ENCODE assay signal across 20 mouse cellular contexts in the genomic region with DNA sequence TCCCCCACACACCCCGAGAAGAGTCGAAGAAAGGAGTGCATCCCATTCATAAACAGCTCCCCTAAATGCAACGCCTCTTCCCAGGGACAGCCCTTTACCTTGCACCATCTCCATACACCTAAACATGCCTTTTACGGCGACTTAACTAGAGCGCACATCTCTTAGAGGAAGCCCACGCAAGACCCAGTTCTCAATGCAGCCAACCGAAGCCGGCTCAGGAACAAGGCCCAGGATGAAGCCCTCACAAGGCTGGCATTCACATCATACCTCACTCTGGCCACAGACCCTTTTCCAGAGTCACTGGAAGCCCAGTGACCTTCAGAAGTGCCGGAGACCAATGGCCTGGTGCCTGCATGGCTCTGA. TPM values are rescaled to one million over a fixed set of nuclear protein-coding genes. Genes with fewer than 3 reads are reported as not detected.
DNase-seq lines count a peak whose midpoint lies in the region; ATAC-seq and TF ChIP-seq lines count a peak whose summit lies in the region.
"Had no signal": no experiment of that assay in that cellular context is flagged by ENCODE, and none has a peak within 500 bp of the region (broad histone marks: within the 10 kb centered on the region; RNA-seq: fewer than 3 reads in every experiment).

No protein-coding gene starts in this region.

- H3K4me2 ChIP-seq in hindbrain, embryonic 16.5 days (ENCODE audit: low read length): no peak overlapping the region
- H3K4me2 ChIP-seq in hindbrain, postnatal 0 days (ENCODE audit: low read depth, low read length): no peak overlapping the region
- no peak overlapping the region for H3K4me2 ChIP-seq in lung, embryonic 16.5 days (ENCODE audit: low read depth, low read length)
- H3K4me2 ChIP-seq: hindbrain, embryonic 12.5 days had no signal

- H3K36me3 ChIP-seq in heart, adult 2 months (ENCODE audit: control insufficient read depth, insufficient read depth, low read length): peaks cover 4% of the 10 kb centered on the region; the same call in 1 of the 2 replicates
- H3K36me3 ChIP-seq in hindbrain, embryonic 16.5 days (ENCODE audit: control insufficient read depth, insufficient read depth, low read length): no peaks in the 10 kb centered on the region
- H3K36me3 ChIP-seq in hindbrain, postnatal 0 days (ENCODE audit: insufficient read depth, low read length): no peaks in the 10 kb centered on the region
- H3K36me3 ChIP-seq in lung, embryonic 16.5 days (ENCODE audit: control insufficient read depth, insufficient read depth, low read length): no peaks in the 10 kb centered on the region
- no peaks in the 10 kb centered on the region for H3K36me3 ChIP-seq in limb, embryonic 10.5 days
- H3K36me3 ChIP-seq: hindbrain, embryonic 12.5 days had no signal

- DNase-seq in heart, adult 2 months: peak in 1 of 2 experiments; percentile 41
- DNase-seq in heart, postnatal 25 days (ENCODE audit: low spot score): no peak
- DNase-seq in hindbrain, postnatal 0 days (ENCODE audit: low spot score): no peak
- no peak for DNase-seq in lung, postnatal 10 days
- no peak for DNase-seq in limb, embryonic 10.5 days (ENCODE audit: low spot score)
- no peak for DNase-seq in urinary bladder, postnatal 36 days (ENCODE audit: low spot score in 2 of 2)
- DNase-seq: adrenal gland, postnatal 10 days; cerebellum, adult 9-11 months; gastrocnemius, postnatal 10 days; kidney, adult 9 months; left cerebral cortex, postnatal 4 days; right cerebral cortex, adult 18-20 months; thymus, postnatal 14 days had no signal

- peaks cover 39% of the 10 kb centered on the region for H3K4me1 ChIP-seq in heart, adult 2 months (ENCODE audit: control insufficient read depth, insufficient read depth, low read length)
- H3K4me1 ChIP-seq in hindbrain, embryonic 16.5 days (ENCODE audit: control insufficient read depth, insufficient read depth, low read depth, low read length): no peaks in the 10 kb centered on the region
- H3K4me1 ChIP-seq in hindbrain, postnatal 0 days (ENCODE audit: insufficient read depth, low read length): 0 out of 2 replicates have a peak, but pooled peaks cover 4% of the 10 kb centered on the region
- H3K4me1 ChIP-seq in lung, embryonic 16.5 days (replicated peaks; ENCODE audit: control insufficient read depth, insufficient read depth, low read length): peaks cover 4% of the 10 kb centered on the region; the same call in 1 of the 2 replicates
- peaks cover 27% of the 10 kb centered on the region for H3K4me1 ChIP-seq in limb, embryonic 10.5 days
- H3K4me1 ChIP-seq: hindbrain, embryonic 12.5 days; megakaryocyte, embryonic 14.5 days had no signal

- H3K4me3 ChIP-seq in heart, adult 2 months: no peak overlapping the region
- no peak overlapping the region for H3K4me3 ChIP-seq in hindbrain, embryonic 16.5 days (ENCODE audit: low read length)
- H3K4me3 ChIP-seq in hindbrain, postnatal 0 days (ENCODE audit: low read length): no peak overlapping the region
- H3K4me3 ChIP-seq in lung, embryonic 16.5 days (ENCODE audit: low read length): no peak overlapping the region
- H3K4me3 ChIP-seq in limb, embryonic 10.5 days: no peak overlapping the region
- H3K4me3 ChIP-seq: hindbrain, embryonic 12.5 days; megakaryocyte, embryonic 14.5 days had no signal

- no peak for TF ChIP-seq CTCF in heart, adult 2 months (IDR thresholded peaks at IDR 0.05)
- TF ChIP-seq CTCF in hindbrain, postnatal 0 days (IDR thresholded peaks at IDR 0.05; ENCODE audit: low read depth): no peak

- no peaks in the 10 kb centered on the region for H3K79me2 ChIP-seq in heart, adult 2 months (replicated peaks; ENCODE audit: control insufficient read depth, insufficient read depth, low read length)

- no peak for ATAC-seq in hindbrain, embryonic 16.5 days
- no peak for ATAC-seq in hindbrain, postnatal 0 days
- no peak for ATAC-seq in lung, embryonic 16.5 days (ENCODE audit: low read depth)

- peak overlapping the region; percentile 82 for H3K27ac ChIP-seq in heart, adult 2 months
- peak overlapping the region; percentile 20 for H3K27ac ChIP-seq in hindbrain, embryonic 16.5 days (ENCODE audit: low read depth, low read length)
- H3K27ac ChIP-seq in hindbrain, postnatal 0 days: no peak overlapping the region
- H3K27ac ChIP-seq in lung, embryonic 16.5 days (ENCODE audit: low read length): peak overlapping the region; percentile 29; the same call in 1 of the 2 replicates
- peak overlapping the region; percentile 11; the same call in 1 of the 2 replicates for H3K27ac ChIP-seq in limb, embryonic 10.5 days
- H3K27ac ChIP-seq: hindbrain, embryonic 12.5 days had no signal

- no peaks in the 10 kb centered on the region for H3K9me3 ChIP-seq in hindbrain, embryonic 16.5 days (ENCODE audit: control insufficient read depth, low read length)
- no peaks in the 10 kb centered on the region for H3K9me3 ChIP-seq in hindbrain, postnatal 0 days (ENCODE audit: low read length)
- peaks cover 6% of the 10 kb centered on the region for H3K9me3 ChIP-seq in lung, embryonic 16.5 days (ENCODE audit: control insufficient read depth, low read length)
- no peaks in the 10 kb centered on the region for H3K9me3 ChIP-seq in limb, embryonic 10.5 days (replicated peaks)
- H3K9me3 ChIP-seq: hindbrain, embryonic 12.5 days had no signal

- 51% methylated on average over 10 of the region's 10 CpGs for WGBS in heart, adult 2 months
- WGBS in hindbrain, embryonic 16.5 days: 82% methylated on average over 10 of the region's 10 CpGs
- 82% methylated on average over 10 of the region's 10 CpGs for WGBS in hindbrain, postnatal 0 days
- WGBS in lung, embryonic 16.5 days: 79% methylated on average over 10 of the region's 10 CpGs
- WGBS in limb, embryonic 10.5 days: 90% methylated on average over 10 of the region's 10 CpGs

- no peak for TF ChIP-seq POLR2A in heart, adult 2 months (IDR thresholded peaks at IDR 0.05; ENCODE audit: insufficient read depth, low read depth, low read length)

- intact Hi-C loops in heart, adult 2 months (cut with DNase I): no loop called here
- intact Hi-C loops in heart, postnatal 25 days (cut with DNase I): no loop called here

- H3K9ac ChIP-seq in heart, adult 2 months (ENCODE audit: low read depth, low read length): peak overlapping the region; percentile 24
- no peak overlapping the region for H3K9ac ChIP-seq in hindbrain, embryonic 16.5 days (ENCODE audit: low read depth, low read length)
- no peak overlapping the region for H3K9ac ChIP-seq in hindbrain, postnatal 0 days (replicated peaks; ENCODE audit: low read length)
- H3K9ac ChIP-seq in lung, embryonic 16.5 days (ENCODE audit: low read length): no peak overlapping the region
- H3K9ac ChIP-seq: hindbrain, embryonic 12.5 days had no signal

- no peak for TF ChIP-seq EP300 in heart, adult 2 months (IDR thresholded peaks at IDR 0.05; ENCODE audit: insufficient read depth, low read depth, low read length)

- H3K27me3 ChIP-seq in heart, adult 2 months (ENCODE audit: control insufficient read depth, insufficient read depth, low read length): no peaks in the 10 kb centered on the region
- no peaks in the 10 kb centered on the region for H3K27me3 ChIP-seq in hindbrain, embryonic 16.5 days (replicated peaks; ENCODE audit: control insufficient read depth, insufficient read depth, low read length)
- no peaks in the 10 kb centered on the region for H3K27me3 ChIP-seq in hindbrain, postnatal 0 days (ENCODE audit: insufficient read depth, low read length)
- H3K27me3 ChIP-seq in lung, embryonic 16.5 days (ENCODE audit: control insufficient read depth, insufficient read depth, low read depth, low read length): no peaks in the 10 kb centered on the region
- no peaks in the 10 kb centered on the region for H3K27me3 ChIP-seq in limb, embryonic 10.5 days (ENCODE audit: low read depth, poor library complexity, severe bottlenecking)
- H3K27me3 ChIP-seq: hindbrain, embryonic 12.5 days had no signal

RNA-seq across cellular contexts. Expression of a gene that starts 21.3 kb away (rescaled TPM):
- 10 to 100 TPM; 19.2 to 21.4 TPM for total RNA-seq in heart, adult 2 months (2021)
- polyA plus RNA-seq in heart, adult 2 months (2012; rRNA removed): 18.0 and 24.5 TPM in 2 replicates
- total RNA-seq in heart, postnatal 25 days (2021): 10 to 100 TPM; 21.3 to 26.1 TPM
- polyA plus RNA-seq in hindbrain, embryonic 16.5 days (2015; fragmentation: Nextera tagmentation; extraction: Ambion mirVana): 4.3 and 4.8 TPM in 2 replicates
- total RNA-seq in hindbrain, postnatal 0 days (2014; rRNA removed): 9.2 and 10.6 TPM in 2 replicates
- 2.5 and 3.1 TPM in 2 replicates for polyA plus RNA-seq in hindbrain, postnatal 0 days (2015; fragmentation: Nextera tagmentation; extraction: Ambion mirVana)
- 12.6 TPM in 2 replicates for polyA plus RNA-seq in lung, embryonic 16.5 days (2015; fragmentation: Nextera tagmentation; extraction: Ambion mirVana)
- polyA plus RNA-seq in limb, embryonic 10.5 days (2016; fragmentation: Nextera tagmentation; extraction: Ambion mirVana): 2.5 and 2.9 TPM in 2 replicates
- total RNA-seq: MEL had no signal

RNA-seq across cellular contexts. Expression of a gene that starts 27.0 kb away (rescaled TPM):
- total RNA-seq in heart, adult 2 months (2021): not detected
- not detected in 2 replicates for polyA plus RNA-seq in heart, adult 2 months (2012; rRNA removed)
- not detected for total RNA-seq in heart, postnatal 25 days (2021)
- not detected in 2 replicates for polyA plus RNA-seq in hindbrain, embryonic 16.5 days (2015; fragmentation: Nextera tagmentation; extraction: Ambion mirVana)
- total RNA-seq in hindbrain, postnatal 0 days (2014; rRNA removed): 0.16 TPM in 1 of 2 replicates, not detected in the other
- 0.10 TPM in 1 of 2 replicates, not detected in the other for polyA plus RNA-seq in hindbrain, postnatal 0 days (2015; fragmentation: Nextera tagmentation; extraction: Ambion mirVana)
- not detected in 2 replicates for polyA plus RNA-seq in lung, embryonic 16.5 days (2015; fragmentation: Nextera tagmentation; extraction: Ambion mirVana)
- not detected in 2 replicates for polyA plus RNA-seq in limb, embryonic 10.5 days (2016; fragmentation: Nextera tagmentation; extraction: Ambion mirVana)
- total RNA-seq: adrenal gland, postnatal 10 days; gastrocnemius, postnatal 10 days; MEL had no signal
- polyA plus RNA-seq: C2C12; liver, embryonic 16.5 days had no signal
